Mouse (Mus musculus) 3134 (cell line): ENCODE measurements around the gene Ccdc85b.
"Not testable (repeated sequence)": the region's sequence is repeated elsewhere in the genome, so short reads cannot be mapped to it uniquely, and the experiment has no call there.

Experiments
- DNase-seq: peaks from one replicate; pipeline ENCODE4 v3.0.0-alpha.2; 2011; ENCODE audit warnings: low spot score; ENCODE audit not compliant: insufficient read length; ENCODE audit errors: extremely low read depth

The Ccdc85b gene

DNA sequence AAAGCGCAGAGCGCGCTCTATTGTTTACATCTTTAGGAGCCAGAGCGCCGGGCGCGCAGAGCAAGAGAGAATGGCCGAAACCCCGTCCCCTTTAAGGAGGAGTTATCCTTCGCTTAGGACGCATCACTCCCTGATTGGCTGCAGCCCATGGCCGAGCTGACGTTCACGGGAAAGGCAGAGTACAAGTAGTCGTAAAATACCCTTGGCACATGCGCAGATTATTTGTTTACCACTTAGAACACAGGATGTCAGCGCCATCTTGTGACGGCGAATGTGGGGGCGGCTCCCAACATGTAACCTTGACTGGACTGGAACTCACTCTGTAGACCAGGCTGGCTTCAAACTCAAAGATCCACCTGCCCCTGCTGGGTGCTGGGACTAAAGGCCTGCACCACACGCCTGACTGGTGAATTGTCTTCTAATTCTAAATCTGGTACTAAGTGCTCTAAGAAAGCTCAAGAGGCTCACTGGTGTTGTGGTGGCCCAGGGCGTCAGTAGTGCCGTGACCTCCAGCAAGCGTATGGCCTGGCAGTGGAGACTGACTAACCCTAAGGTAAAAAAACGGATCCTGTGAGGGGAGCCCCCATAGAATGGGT is 51.1 kb downstream of the Ccdc85b start:
- DNase-seq: not testable (repeated sequence)

DNA sequence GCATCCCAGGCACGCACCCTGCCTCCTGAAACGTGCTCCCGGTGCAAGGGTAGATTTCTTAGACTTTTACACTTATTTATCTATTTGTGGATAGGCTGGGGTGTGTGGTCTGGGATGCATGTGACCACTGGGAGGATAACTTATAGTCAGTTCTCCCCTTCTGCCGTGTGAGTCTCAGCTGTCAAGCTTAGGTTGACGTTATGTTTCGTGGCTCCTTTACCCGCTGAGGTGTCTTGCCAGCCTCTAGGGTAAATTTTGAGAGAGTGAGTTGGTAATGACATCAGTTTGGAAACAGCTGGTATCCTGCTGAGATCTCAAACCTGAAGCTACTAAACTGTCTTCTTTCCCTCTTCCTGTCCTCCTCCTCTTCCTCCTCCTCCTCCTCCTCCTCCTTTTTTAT is 51.8 kb downstream of the Ccdc85b start:
- no peak for DNase-seq
